Mouse (Mus musculus) thymus, adult 2 months (tissue): ENCODE results near the gene Frmd4a. TPM values are rescaled to one million over a fixed set of nuclear protein-coding genes. Genes with fewer than 3 reads are reported as not detected.
"Not testable (repeated sequence)": the region's sequence is repeated elsewhere in the genome, so short reads cannot be mapped to it uniquely, and the experiment has no call there.

ENCODE experiments used
- DNase-seq: peaks from one replicate; pipeline ENCODE4 v3.0.0; 2021
- H3K27ac ChIP-seq: fragments of 200-500 bp; 2 replicates; pipeline ENCODE4 v1.5.1; 2012; ENCODE audit warnings: low read length, control low read depth; ENCODE audit not compliant: control insufficient read depth, insufficient read depth
- H3K27me3 ChIP-seq: fragments of 200-500 bp; 2 replicates; pipeline ENCODE4 v1.6.1; 2012; ENCODE audit warnings: mild to moderate bottlenecking, low read length, moderate library complexity, mixed read lengths; ENCODE audit not compliant: control insufficient read depth, insufficient read depth
- H3K36me3 ChIP-seq: fragments of 200-500 bp; 2 replicates; pipeline ENCODE4 v1.6.1; 2012; ENCODE audit warnings: mild to moderate bottlenecking, low read length, moderate library complexity; ENCODE audit not compliant: control insufficient read depth, insufficient read depth
- H3K4me1 ChIP-seq: fragments of 200-500 bp; replicated peaks from 2 replicates; pipeline ENCODE4 v1.6.1; 2012; ENCODE audit warnings: low read length; ENCODE audit not compliant: control insufficient read depth, insufficient read depth
- H3K4me3 ChIP-seq: fragments of 200-500 bp; 2 replicates; pipeline ENCODE4 v1.5.1; 2012; ENCODE audit warnings: mild to moderate bottlenecking, low read length, control low read depth, moderate library complexity; ENCODE audit not compliant: control insufficient read depth, insufficient read depth
- CTCF ChIP-seq: fragments of 200-500 bp; IDR thresholded peaks from 2 replicates; pipeline ENCODE4 v1.5.1; 2012; ENCODE audit warnings: mild to moderate bottlenecking, control low read depth, low read length, moderate library complexity, borderline replicate concordance; ENCODE audit not compliant: control insufficient read depth, poor library complexity, insufficient read depth; ENCODE audit errors: extremely low read depth
- POLR2A ChIP-seq: fragments of 200-500 bp; IDR thresholded peaks from 2 replicates; pipeline ENCODE4 v1.6.1; 2012; ENCODE audit warnings: mild to moderate bottlenecking, low read length, control low read depth, moderate library complexity; ENCODE audit not compliant: control insufficient read depth, poor library complexity, insufficient read depth; ENCODE audit errors: extremely low read depth
- WGBS: fragments of 180-500 bp; shearing (Covaris S2); methylation state at CpG from one replicate; pipeline ENCODE4 v1.1.7; 2018; 5-methylcytosine and 5-hydroxymethylcytosine counted together
- polyA plus RNA-seq: library from polyadenylated mRNA; depleted of rRNA; stranded (reverse); fragments of >200 nt; gene quantifications from 2 replicates; pipeline ENCODE4 v1.2.3, GENCODE M21; 2012

Gene Frmd4a
- polyA plus RNA-seq, 1 experiment, result 17.5 TPM

- TF ChIP-seq POLR2A, result no peak
- TF ChIP-seq CTCF, result no peak
- no peaks in the 10 kb centered on the region for H3K4me1 ChIP-seq
- H3K27ac ChIP-seq, result no peak overlapping the region
- H3K4me3 ChIP-seq, result no peak overlapping the region
- H3K36me3 ChIP-seq, result no peaks in the 10 kb centered on the region
- WGBS, result 87% methylated on average over 8 of the region's 8 CpGs
- no peak for DNase-seq
- no peaks in the 10 kb centered on the region for H3K27me3 ChIP-seq
Observed at GRCm38 (mm10) chr2:4332441-4332840, 314.9 kb downstream of the Frmd4a start.

- Histone ChIP-seq H3K27ac (no peak overlapping the region), H3K36me3 (no peaks in the 10 kb centered on the region), H3K4me1 (no peaks in the 10 kb centered on the region), H3K27me3 (no peaks in the 10 kb centered on the region), H3K4me3 (no peak overlapping the region)
- TF ChIP-seq CTCF, result no peak
- no peak for TF ChIP-seq POLR2A
- 55% methylated on average over 4 of the region's 4 CpGs for WGBS
- DNase-seq, result no peak
Observed at GRCm38 (mm10) chr2:4334201-4334600, 316.7 kb downstream of the Frmd4a start.

DNA sequence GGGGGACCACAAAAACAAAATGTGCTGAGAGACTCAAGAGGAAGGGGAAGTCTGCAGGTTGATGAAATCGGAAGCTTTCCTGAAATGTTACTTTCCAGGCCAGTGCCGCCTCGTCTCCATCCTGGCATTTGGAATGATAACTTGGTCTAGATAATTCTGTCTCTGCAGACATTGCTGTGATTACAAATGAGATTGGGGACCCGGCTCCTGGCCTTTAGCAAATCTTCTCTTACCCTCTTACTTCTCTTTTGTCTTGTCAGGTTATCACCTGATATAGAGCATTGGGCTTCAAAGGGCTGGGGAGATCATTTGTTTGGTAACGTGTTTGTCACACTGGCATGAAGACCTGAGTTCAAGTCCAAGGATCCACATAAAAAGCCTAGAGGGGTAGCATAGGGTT, 317.4 kb downstream of the Frmd4a start:
- 87% methylated on average over 5 of the region's 5 CpGs for WGBS
- Histone ChIP-seq H3K4me3 (no peak overlapping the region), H3K4me1 (no peaks in the 10 kb centered on the region), H3K27me3 (no peaks in the 10 kb centered on the region), H3K27ac (no peak overlapping the region), H3K36me3 (no peaks in the 10 kb centered on the region)
- no peak for DNase-seq
- TF ChIP-seq CTCF (no peak), POLR2A (no peak)

GRCm38 (mm10) chr2:4335881-4336280, 318.4 kb downstream of the Frmd4a start:
- Histone ChIP-seq H3K27ac (no peak overlapping the region), H3K27me3 (no peaks in the 10 kb centered on the region), H3K36me3 (no peaks in the 10 kb centered on the region), H3K4me1 (no peaks in the 10 kb centered on the region), H3K4me3 (no peak overlapping the region)
- WGBS, result 88% methylated on average over 4 of the region's 4 CpGs
- TF ChIP-seq CTCF (no peak), POLR2A (no peak)
- no peak for DNase-seq

DNA sequence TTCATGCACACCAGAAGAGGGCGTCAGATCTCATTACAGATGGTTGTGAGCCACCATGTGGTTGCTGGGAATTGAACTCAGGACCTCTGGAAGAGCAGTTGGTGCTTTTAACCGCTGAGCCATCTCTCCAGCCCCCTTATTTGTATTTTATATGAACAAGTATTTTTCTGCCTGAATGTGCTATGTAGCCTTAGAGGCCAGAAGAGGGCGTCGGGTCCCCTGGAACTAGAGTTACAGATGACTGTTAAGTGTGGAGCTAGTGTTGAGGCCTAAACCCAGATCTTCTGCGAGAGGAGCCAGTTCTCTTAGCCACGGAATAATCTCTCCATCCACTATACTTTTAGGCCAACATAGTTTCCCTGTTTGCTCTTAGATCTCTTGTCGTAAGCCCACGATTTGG, 320.8 kb downstream of the Frmd4a start:
- H3K4me1 ChIP-seq, H3K4me3 ChIP-seq, H3K36me3 ChIP-seq, H3K27ac ChIP-seq, H3K27me3 ChIP-seq, DNase-seq: not testable (repeated sequence)
- 89% methylated on average over 8 of the region's 8 CpGs for WGBS

DNA sequence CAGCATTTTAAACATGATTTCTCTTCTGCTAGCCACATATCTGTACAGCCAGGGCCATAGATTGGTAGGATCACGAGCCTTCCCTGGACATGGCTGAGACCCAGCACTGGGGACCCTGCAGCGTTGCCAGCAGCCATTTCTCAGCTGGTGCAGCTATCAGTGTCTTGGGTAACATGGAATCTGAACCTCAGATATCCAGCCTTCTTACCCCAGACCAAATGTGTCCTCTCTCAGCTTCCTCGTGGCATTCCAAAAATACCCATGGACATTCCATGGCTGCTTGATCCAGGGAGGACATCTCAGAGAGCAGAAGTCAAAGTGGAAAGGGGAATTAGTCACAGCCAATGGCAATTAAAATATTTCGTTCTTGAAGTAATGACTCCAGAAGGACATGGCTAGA, 321.6 kb downstream of the Frmd4a start:
- 92% methylated on average over 4 of the region's 4 CpGs for WGBS
- H3K36me3 ChIP-seq, result no peaks in the 10 kb centered on the region
- no peak overlapping the region for H3K27ac ChIP-seq

DNA sequence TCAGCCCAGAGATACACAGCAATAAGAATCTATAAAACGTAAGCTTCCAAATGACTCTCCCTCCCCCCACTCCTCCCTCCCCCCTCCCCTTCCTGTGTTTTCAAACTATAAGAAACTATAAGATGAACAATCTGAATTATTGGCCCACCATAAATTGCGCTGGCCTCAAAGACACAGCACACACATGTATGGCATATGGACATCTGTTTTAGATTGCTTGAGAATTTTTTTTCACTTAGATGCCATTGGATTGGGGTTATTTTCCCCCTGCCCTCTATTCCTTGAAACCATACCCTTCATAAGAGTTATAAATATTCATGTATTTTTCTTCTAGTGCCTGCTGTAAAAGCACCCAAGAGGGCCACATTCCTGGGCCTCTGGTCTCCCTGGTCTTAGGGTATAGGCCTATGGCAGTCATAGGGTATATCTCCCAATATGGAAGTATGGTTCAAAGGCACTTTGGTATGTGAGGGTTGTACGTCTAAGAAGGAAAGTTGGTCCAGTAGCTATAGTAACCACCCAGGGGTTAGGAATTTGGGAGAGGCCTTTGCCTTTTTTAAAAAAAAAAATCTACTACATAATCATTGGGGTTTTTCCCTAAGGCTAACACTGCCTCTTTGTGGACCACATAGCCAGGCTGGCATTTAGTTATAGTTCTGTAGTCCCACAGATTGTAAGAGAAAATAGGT, 322.2 kb downstream of the Frmd4a start:
- no peaks in the 10 kb centered on the region for H3K4me1 ChIP-seq
- 98% methylated on average over 3 of the region's 3 CpGs for WGBS
- no peaks in the 10 kb centered on the region for H3K36me3 ChIP-seq
- no peak for DNase-seq
- no peak overlapping the region for H3K27ac ChIP-seq
- H3K4me3 ChIP-seq, result no peak overlapping the region
- TF ChIP-seq POLR2A (no peak), CTCF (no peak)
- H3K27me3 ChIP-seq, result no peaks in the 10 kb centered on the region

More for the DNA sequence above, 321.6 kb downstream of the Frmd4a start:
- no peaks in the 10 kb centered on the region for H3K27me3 ChIP-seq
- DNase-seq, result no peak
- TF ChIP-seq POLR2A, result no peak
- TF ChIP-seq CTCF, result no peak
- H3K4me1 ChIP-seq, result no peaks in the 10 kb centered on the region
- no peak overlapping the region for H3K4me3 ChIP-seq
